Mouse (Mus musculus) thymus, postnatal 36 days (tissue): ENCODE results near the gene Krtap26-1.

Experiments used
- DNase-seq, 2 experiments: peaks; one replicate each; pipeline ENCODE4 v3.0.0; 2022; ENCODE audit warnings: mixed read lengths in 2 of 2

The Krtap26-1 gene

GRCm38 (mm10) chr16:88647358-88647846 lies at the start of gene Krtap26-1:
Krtap26-1 (minus strand) TSS chr16:88647796.
- DNase-seq: no peak

- DNase-seq: no peak
Observed at GRCm38 (mm10) chr16:88696256-88696655, 48.7 kb upstream of the Krtap26-1 start.

- DNase-seq: no peak
Observed at GRCm38 (mm10) chr16:88681282-88681681, 33.7 kb upstream of the Krtap26-1 start.

- DNase-seq: no peak
Observed at GRCm38 (mm10) chr16:88679099-88679498, 31.5 kb upstream of the Krtap26-1 start.

GRCm38 (mm10) chr16:88671571-88671970 lies 24.0 kb upstream of the Krtap26-1 start, which contains the start of gene Krtap27-1:
Krtap27-1 (minus strand) TSS chr16:88671671.
- no peak for DNase-seq

GRCm38 (mm10) chr16:88657426-88657825 lies 9.8 kb upstream of the Krtap26-1 start:
- DNase-seq: no peak

- DNase-seq: no peak
Observed at GRCm38 (mm10) chr16:88651952-88652351, 4.4 kb upstream of the Krtap26-1 start.

- no peak for DNase-seq
Observed at GRCm38 (mm10) chr16:88651082-88651481, 3.5 kb upstream of the Krtap26-1 start.

- DNase-seq: no peak
Observed at GRCm38 (mm10) chr16:88646366-88647111, 1.1 kb downstream of the Krtap26-1 start.

- DNase-seq: no peak
Observed at GRCm38 (mm10) chr16:88640053-88640452, 7.5 kb downstream of the Krtap26-1 start.

- no peak for DNase-seq
Observed at GRCm38 (mm10) chr16:88635142-88635541, 12.5 kb downstream of the Krtap26-1 start.

GRCm38 (mm10) chr16:88631474-88631873 lies 16.1 kb downstream of the Krtap26-1 start:
- no peak for DNase-seq

GRCm38 (mm10) chr16:88627566-88627965 lies 20.0 kb downstream of the Krtap26-1 start, which contains the start of gene 2310079G19Rik:
2310079G19Rik (minus strand) TSS chr16:88627666.
- no peak for DNase-seq

GRCm38 (mm10) chr16:88612712-88613111 lies 34.9 kb downstream of the Krtap26-1 start:
- no peak for DNase-seq

- DNase-seq: no peak
Observed at GRCm38 (mm10) chr16:88611922-88612321, 35.7 kb downstream of the Krtap26-1 start, which contains the start of gene Krtap24-1. Krtap24-1 (minus strand) TSS chr16:88612279.

GRCm38 (mm10) chr16:88604570-88604969 lies 43.0 kb downstream of the Krtap26-1 start:
- DNase-seq: no peak

- DNase-seq: no peak
Observed at GRCm38 (mm10) chr16:88602464-88602863, 45.1 kb downstream of the Krtap26-1 start.

- no peak for DNase-seq
Observed at GRCm38 (mm10) chr16:88600303-88600702, 47.3 kb downstream of the Krtap26-1 start.

- no peak for DNase-seq
Observed at GRCm38 (mm10) chr16:88599504-88600237, 47.9 kb downstream of the Krtap26-1 start.
